Comparison of ENCODE assay signal across 11 mouse cellular contexts in the genomic region with DNA sequence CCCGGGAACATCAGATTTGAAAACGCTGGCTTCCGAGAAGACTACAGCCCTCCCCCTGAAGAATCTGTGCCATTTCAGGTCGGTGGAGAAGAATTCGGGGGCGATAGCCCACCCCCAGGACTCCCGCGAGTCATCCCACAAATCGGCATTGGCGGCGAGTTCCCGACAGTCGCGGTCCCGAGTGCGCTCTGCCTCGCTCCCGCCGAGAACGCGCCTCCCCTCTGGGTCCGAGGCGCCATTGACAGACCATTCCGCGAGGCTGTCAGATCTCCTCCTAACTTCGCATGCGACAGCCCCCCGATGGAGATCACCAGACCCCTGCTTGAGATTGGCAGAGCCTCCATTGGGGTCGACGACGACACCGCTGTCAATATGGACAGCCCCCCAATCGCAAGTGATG. TPM values are rescaled to one million over a fixed set of nuclear protein-coding genes. Genes with fewer than 3 reads are reported as not detected.
DNase-seq lines count a peak whose midpoint lies in the region; ATAC-seq lines count a peak whose summit lies in the region.
"Had no signal": no experiment of that assay in that cellular context is flagged by ENCODE, and none has a peak within 500 bp of the region (broad histone marks: within the 10 kb centered on the region; RNA-seq: fewer than 3 reads in every experiment).

No protein-coding gene starts in this region.

- H3K4me2 ChIP-seq in hindbrain, embryonic 13.5 days: peak overlapping the region; percentile 55

- peaks cover 17% of the 10 kb centered on the region; the same call in 1 of the 2 replicates for H3K36me3 ChIP-seq in heart, embryonic 10.5 days
- H3K36me3 ChIP-seq in hindbrain, embryonic 13.5 days: peaks cover 13% of the 10 kb centered on the region
- peaks cover 51% of the 10 kb centered on the region for H3K36me3 ChIP-seq in midbrain, embryonic 10.5 days

- peaks cover 29% of the 10 kb centered on the region for H3K27me3 ChIP-seq in heart, embryonic 10.5 days (ENCODE audit: insufficient read depth, poor library complexity, severe bottlenecking)
- H3K27me3 ChIP-seq in hindbrain, embryonic 13.5 days: peaks cover 48% of the 10 kb centered on the region
- H3K27me3 ChIP-seq in midbrain, embryonic 10.5 days (ENCODE audit: low read depth, poor library complexity, severe bottlenecking): peaks cover 48% of the 10 kb centered on the region

- H3K27ac ChIP-seq in heart, embryonic 10.5 days: no peak overlapping the region
- H3K27ac ChIP-seq in hindbrain, embryonic 13.5 days: no peak overlapping the region
- no peak overlapping the region for H3K27ac ChIP-seq in midbrain, embryonic 10.5 days (replicated peaks)

- no peak for DNase-seq in heart, embryonic 10.5 days (ENCODE audit: low spot score)
- DNase-seq in heart, adult 18-20 months: no peak
- peak; percentile 33 for DNase-seq in R1 (ENCODE audit: low read depth, low spot score)
- no peak for DNase-seq in midbrain, embryonic 10.5 days (ENCODE audit: low spot score)
- no peak for DNase-seq in retina, embryonic 14.5 days (ENCODE audit: low spot score)
- DNase-seq in cerebellum, postnatal 10 days: no peak
- DNase-seq: embryo, embryonic 11 days; kidney, postnatal 36 days; spleen, adult 18-20 months had no signal

- no peak overlapping the region for H3K9ac ChIP-seq in hindbrain, embryonic 13.5 days

- H3K4me3 ChIP-seq in heart, embryonic 10.5 days: peak overlapping the region; percentile 58
- H3K4me3 ChIP-seq in hindbrain, embryonic 13.5 days: peak overlapping the region; percentile 33
- peak overlapping the region; percentile 57 for H3K4me3 ChIP-seq in midbrain, embryonic 10.5 days

- H3K4me1 ChIP-seq in heart, embryonic 10.5 days: peaks cover 21% of the 10 kb centered on the region
- H3K4me1 ChIP-seq in hindbrain, embryonic 13.5 days (replicated peaks): peaks cover 40% of the 10 kb centered on the region
- peaks cover 46% of the 10 kb centered on the region for H3K4me1 ChIP-seq in midbrain, embryonic 10.5 days

- ATAC-seq in hindbrain, embryonic 13.5 days (ENCODE audit: low FRiP score): no peak
- no peak for ATAC-seq in cerebellum, adult (ENCODE audit: insufficient number of reproducible peaks, low FRiP score, low TSS enrichment)

- 44% methylated on average over 33 of the region's 33 CpGs for WGBS in heart, embryonic 10.5 days
- 43% methylated on average over 33 of the region's 33 CpGs for WGBS in hindbrain, embryonic 13.5 days
- WGBS in midbrain, embryonic 10.5 days: 47% methylated on average over 33 of the region's 33 CpGs

- H3K9me3 ChIP-seq in heart, embryonic 10.5 days: peaks cover 55% of the 10 kb centered on the region
- peaks cover 59% of the 10 kb centered on the region for H3K9me3 ChIP-seq in hindbrain, embryonic 13.5 days
- H3K9me3 ChIP-seq in midbrain, embryonic 10.5 days (replicated peaks): peaks cover 68% of the 10 kb centered on the region

RNA-seq across cellular contexts. Expression of gene Gnas, which starts 14.4 kb away (rescaled TPM):
- polyA plus RNA-seq in heart, embryonic 10.5 days (2016; fragmentation: Nextera tagmentation; extraction: Ambion mirVana): 964 and 1,128 TPM in 2 replicates
- total RNA-seq in heart, adult 18-20 months (2021): 1,000 to 10,000 TPM; 1,194 to 1,253 TPM
- polyA plus RNA-seq in hindbrain, embryonic 13.5 days (2015; fragmentation: Nextera tagmentation; extraction: Ambion mirVana): 1,452 and 1,516 TPM in 2 replicates
- polyA plus RNA-seq in midbrain, embryonic 10.5 days (2016; fragmentation: Nextera tagmentation; extraction: Ambion mirVana): 1,043 and 1,067 TPM in 2 replicates

RNA-seq across cellular contexts. Expression of gene Gm20721, which starts 48.0 kb away (rescaled TPM):
- polyA plus RNA-seq in heart, embryonic 10.5 days (2016; fragmentation: Nextera tagmentation; extraction: Ambion mirVana): 7.1 and 20.6 TPM in 2 replicates
- total RNA-seq in heart, adult 18-20 months (2021): 1 to 10 TPM; 1.8 to 2.3 TPM
- polyA plus RNA-seq in hindbrain, embryonic 13.5 days (2015; fragmentation: Nextera tagmentation; extraction: Ambion mirVana): 13.1 and 13.9 TPM in 2 replicates
- 12.7 and 15.2 TPM in 2 replicates for polyA plus RNA-seq in midbrain, embryonic 10.5 days (2016; fragmentation: Nextera tagmentation; extraction: Ambion mirVana)
